Mouse (Mus musculus): ENCODE results near the gene Gfral. TPM values are rescaled to one million over a fixed set of nuclear protein-coding genes. Genes with fewer than 3 reads are reported as not detected.

The Gfral gene
- total RNA-seq (2017): not detected in 3 replicates

GRCm38 (mm10) chr9:76213557-76213956, at the start of gene Gfral:
TSS of gene Gfral (minus strand) at chr9:76213657.
- ATAC-seq (replicated peaks; ENCODE audit: insufficient number of reproducible peaks, low FRiP score, low TSS enrichment, poor library complexity, severe bottlenecking): no peak

GRCm38 (mm10) chr9:76257731-76258130, 44.3 kb upstream of the Gfral start:
- no peak for ATAC-seq (replicated peaks; ENCODE audit: insufficient number of reproducible peaks, low FRiP score, low TSS enrichment, poor library complexity, severe bottlenecking)

GRCm38 (mm10) chr9:76252544-76252943, 39.1 kb upstream of the Gfral start:
- ATAC-seq (replicated peaks; ENCODE audit: insufficient number of reproducible peaks, low FRiP score, low TSS enrichment, poor library complexity, severe bottlenecking): no peak

GRCm38 (mm10) chr9:76252109-76252508, 38.7 kb upstream of the Gfral start:
- no peak for ATAC-seq (replicated peaks; ENCODE audit: insufficient number of reproducible peaks, low FRiP score, low TSS enrichment, poor library complexity, severe bottlenecking)

GRCm38 (mm10) chr9:76242322-76242721, 28.9 kb upstream of the Gfral start:
- ATAC-seq (replicated peaks; ENCODE audit: insufficient number of reproducible peaks, low FRiP score, low TSS enrichment, poor library complexity, severe bottlenecking): no peak

- no peak for ATAC-seq (replicated peaks; ENCODE audit: insufficient number of reproducible peaks, low FRiP score, low TSS enrichment, poor library complexity, severe bottlenecking)
Measured at GRCm38 (mm10) chr9:76237946-76238345, 24.5 kb upstream of the Gfral start.

GRCm38 (mm10) chr9:76237243-76237642, 23.8 kb upstream of the Gfral start:
- ATAC-seq (replicated peaks; ENCODE audit: insufficient number of reproducible peaks, low FRiP score, low TSS enrichment, poor library complexity, severe bottlenecking): no peak

- no peak for ATAC-seq (replicated peaks; ENCODE audit: insufficient number of reproducible peaks, low FRiP score, low TSS enrichment, poor library complexity, severe bottlenecking)
Measured at GRCm38 (mm10) chr9:76236626-76237025, 23.2 kb upstream of the Gfral start.

GRCm38 (mm10) chr9:76235945-76236503, 22.6 kb upstream of the Gfral start:
- no peak for ATAC-seq (replicated peaks; ENCODE audit: insufficient number of reproducible peaks, low FRiP score, low TSS enrichment, poor library complexity, severe bottlenecking)

GRCm38 (mm10) chr9:76234899-76235298, 21.4 kb upstream of the Gfral start:
- ATAC-seq (replicated peaks; ENCODE audit: insufficient number of reproducible peaks, low FRiP score, low TSS enrichment, poor library complexity, severe bottlenecking): no peak

- ATAC-seq (replicated peaks; ENCODE audit: insufficient number of reproducible peaks, low FRiP score, low TSS enrichment, poor library complexity, severe bottlenecking): no peak
Measured at GRCm38 (mm10) chr9:76230400-76230799, 16.9 kb upstream of the Gfral start.

GRCm38 (mm10) chr9:76217178-76217975, 3.9 kb upstream of the Gfral start:
- no peak for ATAC-seq (replicated peaks; ENCODE audit: insufficient number of reproducible peaks, low FRiP score, low TSS enrichment, poor library complexity, severe bottlenecking)

GRCm38 (mm10) chr9:76214678-76215077, 1.2 kb upstream of the Gfral start:
- no peak for ATAC-seq (replicated peaks; ENCODE audit: insufficient number of reproducible peaks, low FRiP score, low TSS enrichment, poor library complexity, severe bottlenecking)

GRCm38 (mm10) chr9:76196917-76197316, 16.5 kb downstream of the Gfral start:
- ATAC-seq (replicated peaks; ENCODE audit: insufficient number of reproducible peaks, low FRiP score, low TSS enrichment, poor library complexity, severe bottlenecking): no peak

- no peak for ATAC-seq (replicated peaks; ENCODE audit: insufficient number of reproducible peaks, low FRiP score, low TSS enrichment, poor library complexity, severe bottlenecking)
Measured at GRCm38 (mm10) chr9:76179221-76179620, 34.2 kb downstream of the Gfral start.

- no peak for ATAC-seq (replicated peaks; ENCODE audit: insufficient number of reproducible peaks, low FRiP score, low TSS enrichment, poor library complexity, severe bottlenecking)
Measured at GRCm38 (mm10) chr9:76172686-76173295, 40.7 kb downstream of the Gfral start.

GRCm38 (mm10) chr9:76168355-76168754, 45.1 kb downstream of the Gfral start:
- ATAC-seq (replicated peaks; ENCODE audit: insufficient number of reproducible peaks, low FRiP score, low TSS enrichment, poor library complexity, severe bottlenecking): no peak

GRCm38 (mm10) chr9:76162446-76162845, 51.0 kb downstream of the Gfral start:
- no peak for ATAC-seq (replicated peaks; ENCODE audit: insufficient number of reproducible peaks, low FRiP score, low TSS enrichment, poor library complexity, severe bottlenecking)

GRCm38 (mm10) chr9:76145593-76145992, 67.9 kb downstream of the Gfral start:
- no peak for ATAC-seq (replicated peaks; ENCODE audit: insufficient number of reproducible peaks, low FRiP score, low TSS enrichment, poor library complexity, severe bottlenecking)
